Mouse (Mus musculus) telencephalon, adult 2 months (tissue): ENCODE measurements around the gene Nin.

Experiments
- DNase-seq: peaks from one replicate; pipeline ENCODE4 v3.0.0-alpha.2; 2011; ENCODE audit warnings: low read depth, low spot score

The Nin gene

GRCm38 (mm10) chr12:70082935-70083532 lies 30.5 kb downstream of the Nin start:
- no peak for DNase-seq

GRCm38 (mm10) chr12:70082485-70082884 lies 31.0 kb downstream of the Nin start:
- no peak for DNase-seq

- no peak for DNase-seq
Observed at GRCm38 (mm10) chr12:70078471-70079025, 35.0 kb downstream of the Nin start.

GRCm38 (mm10) chr12:70076493-70076892 lies 37.0 kb downstream of the Nin start:
- DNase-seq = peak; percentile 82

- no peak for DNase-seq
Observed at GRCm38 (mm10) chr12:70075001-70075400, 38.5 kb downstream of the Nin start.

- no peak for DNase-seq
Observed at GRCm38 (mm10) chr12:70070888-70071287, 42.6 kb downstream of the Nin start.

GRCm38 (mm10) chr12:70070306-70070705 lies 43.2 kb downstream of the Nin start:
- DNase-seq = no peak

GRCm38 (mm10) chr12:70068647-70069257 lies 44.8 kb downstream of the Nin start:
- no peak for DNase-seq

GRCm38 (mm10) chr12:70067849-70068248 lies 45.7 kb downstream of the Nin start:
- no peak for DNase-seq

GRCm38 (mm10) chr12:70062114-70062513 lies 51.4 kb downstream of the Nin start:
- no peak for DNase-seq

- no peak for DNase-seq
Observed at GRCm38 (mm10) chr12:70058956-70059851, 54.3 kb downstream of the Nin start.

- DNase-seq = no peak
Observed at GRCm38 (mm10) chr12:70050699-70051098, 62.8 kb downstream of the Nin start.

- no peak for DNase-seq
Observed at GRCm38 (mm10) chr12:70048741-70049140, 64.8 kb downstream of the Nin start.

GRCm38 (mm10) chr12:70047281-70047680 lies 66.2 kb downstream of the Nin start:
- no peak for DNase-seq

- DNase-seq = no peak
Observed at GRCm38 (mm10) chr12:70044353-70044752, 69.2 kb downstream of the Nin start.

GRCm38 (mm10) chr12:70043421-70043820 lies 70.1 kb downstream of the Nin start:
- peak; percentile 74 for DNase-seq

GRCm38 (mm10) chr12:70040981-70041380 lies 72.5 kb downstream of the Nin start:
- no peak for DNase-seq

GRCm38 (mm10) chr12:70036722-70037305 lies 76.7 kb downstream of the Nin start:
- no peak for DNase-seq

GRCm38 (mm10) chr12:70026233-70026632 lies 87.3 kb downstream of the Nin start:
- DNase-seq = no peak

GRCm38 (mm10) chr12:70025431-70025830 lies 88.1 kb downstream of the Nin start:
- DNase-seq = no peak

GRCm38 (mm10) chr12:70023580-70023979 lies 89.9 kb downstream of the Nin start:
- DNase-seq = no peak

GRCm38 (mm10) chr12:70018153-70018552 lies 95.4 kb downstream of the Nin start:
- DNase-seq = no peak
